Mouse (Mus musculus) T-helper 17 cell (primary cell): ENCODE measurements at regions not wholly inside any gene's neighbourhood (a gene's known extent, or its start where the extent isn't known, plus 50 kb on each side); places are given as distances from the start of the nearest gene placed in this dataset.

Experiments
- in situ Hi-C, 2 experiments: fragments of 300-600 bp; cut with MboI, MseI; formaldehyde crosslinking; loops; 1 replicate in 1 of 2; 2 replicates in 1 of 2; pipeline ENCODE4 v1.15.1; 2025; ENCODE audit warnings: high pct_unique_total_duplicates in 2 of 2

DNA sequence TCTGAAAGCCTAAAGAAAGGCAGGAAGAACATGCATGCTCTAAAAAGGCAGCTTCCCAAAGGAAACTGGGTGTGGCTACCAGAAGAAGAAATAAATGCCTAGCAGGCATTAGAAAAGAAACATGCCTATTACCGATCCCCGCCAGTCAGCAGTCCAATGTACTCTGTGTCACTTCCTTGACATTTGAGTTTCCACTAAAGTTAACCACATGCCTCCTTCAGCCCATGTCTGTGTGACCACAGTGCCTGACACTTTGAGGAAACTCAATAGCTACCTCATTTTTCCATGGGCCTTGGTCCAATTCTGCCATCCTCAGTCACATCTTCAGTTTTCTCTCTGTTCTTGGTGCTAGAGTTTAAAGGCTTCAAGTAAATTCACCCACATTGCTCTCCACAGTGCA is 233.7 kb upstream of the Isx start:
- in situ Hi-C loops = no loop called here

DNA sequence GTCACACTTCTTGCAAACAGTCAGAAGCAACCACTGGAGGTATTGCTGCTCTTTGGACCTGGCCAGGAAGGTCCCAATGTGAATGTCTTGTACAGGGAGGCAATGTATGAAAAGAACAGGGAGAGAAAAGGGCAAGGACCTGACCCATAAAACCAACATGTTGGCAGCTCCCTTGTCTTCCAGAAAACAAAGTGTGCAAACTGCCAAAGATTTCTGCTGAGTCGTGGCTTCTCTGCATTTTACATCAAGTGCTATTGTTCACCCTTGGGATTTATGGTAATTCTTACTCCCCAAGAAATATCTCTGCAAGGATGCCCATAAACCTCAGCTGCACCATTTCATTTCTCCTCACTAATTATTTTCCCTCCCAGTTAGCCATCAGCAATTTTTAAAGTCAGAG is 232.3 kb upstream of the Isx start:
- in situ Hi-C loops = no loop called here

DNA sequence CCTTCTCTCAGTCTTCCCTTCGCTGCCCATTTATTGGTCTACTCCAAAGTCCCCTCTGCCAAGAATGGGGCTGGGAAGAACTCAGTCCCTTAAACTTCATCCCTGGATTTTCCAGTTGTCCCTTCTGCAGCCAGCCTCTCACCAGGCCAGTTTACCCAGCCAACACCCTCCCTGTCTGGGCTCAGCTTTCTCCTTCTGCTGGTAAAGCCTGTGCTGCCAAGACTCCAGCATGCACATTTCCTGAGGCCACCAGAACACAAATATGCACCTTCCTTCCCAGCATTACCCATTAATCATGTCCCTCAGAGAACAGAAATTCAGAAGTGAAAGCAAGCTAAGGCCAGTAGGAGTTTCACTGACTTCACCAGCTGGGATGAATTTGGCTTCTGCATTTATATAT is 213.0 kb upstream of the Isx start:
- in situ Hi-C loops = no loop called here

DNA sequence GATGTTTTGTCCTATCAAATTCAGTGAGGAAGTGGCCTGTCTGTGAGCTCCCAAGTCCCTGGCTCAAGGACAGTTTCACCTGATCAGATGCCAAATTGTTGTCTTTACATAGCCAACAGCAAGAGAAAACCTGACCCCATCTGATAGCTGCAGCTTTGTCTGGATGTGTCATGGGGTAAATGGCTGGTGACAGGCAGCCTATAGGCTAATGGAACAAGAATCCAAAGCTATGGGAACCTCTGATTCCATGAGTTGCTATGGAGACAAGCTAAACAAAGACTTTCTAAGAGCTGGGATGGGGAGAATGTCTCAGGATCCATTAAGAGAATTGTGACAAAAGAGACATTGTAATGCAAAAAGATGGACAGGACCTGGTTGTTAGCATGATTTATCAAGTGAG is 184.6 kb upstream of the Isx start:
- in situ Hi-C loops = no loop called here

DNA sequence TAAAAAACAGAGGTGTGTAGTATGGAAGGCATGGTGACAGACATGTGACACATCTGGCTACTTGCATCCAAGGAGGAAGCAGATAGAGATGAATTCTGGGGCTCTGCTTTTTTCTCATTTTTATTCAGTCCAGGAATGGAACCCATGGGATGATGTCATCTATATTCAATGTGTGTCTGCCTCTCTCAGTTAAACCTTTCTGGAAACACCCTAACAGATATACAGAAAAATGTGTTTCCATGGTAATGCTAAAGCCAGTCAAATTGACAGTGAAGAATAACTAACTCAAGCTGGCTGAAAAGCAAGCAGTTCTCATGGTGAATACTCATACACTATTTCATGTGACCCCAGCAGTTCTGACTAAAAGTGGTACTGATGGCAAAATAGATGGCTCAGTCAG is 177.0 kb upstream of the Isx start:
- in situ Hi-C loops = no loop called here

DNA sequence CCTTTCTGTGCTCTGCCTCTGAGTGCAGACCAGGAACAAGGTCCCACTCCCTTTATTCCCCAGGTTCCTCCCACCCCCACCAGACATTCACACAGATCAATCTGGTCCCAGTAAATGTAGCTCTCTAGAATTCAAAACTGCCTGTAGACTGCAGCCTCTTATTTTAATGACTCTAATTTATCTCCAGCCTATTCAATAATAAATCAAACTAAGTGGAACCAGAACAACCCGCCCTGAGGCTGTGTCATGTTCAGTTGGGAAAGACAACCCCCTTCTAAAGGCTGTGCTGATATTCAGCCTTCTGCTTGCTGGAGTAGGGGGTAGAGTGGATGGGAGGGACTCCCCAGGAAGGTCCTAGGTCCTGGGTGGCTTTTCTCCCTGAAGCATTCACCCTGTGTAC is 175.7 kb upstream of the Isx start:
- in situ Hi-C loops = no loop called here

DNA sequence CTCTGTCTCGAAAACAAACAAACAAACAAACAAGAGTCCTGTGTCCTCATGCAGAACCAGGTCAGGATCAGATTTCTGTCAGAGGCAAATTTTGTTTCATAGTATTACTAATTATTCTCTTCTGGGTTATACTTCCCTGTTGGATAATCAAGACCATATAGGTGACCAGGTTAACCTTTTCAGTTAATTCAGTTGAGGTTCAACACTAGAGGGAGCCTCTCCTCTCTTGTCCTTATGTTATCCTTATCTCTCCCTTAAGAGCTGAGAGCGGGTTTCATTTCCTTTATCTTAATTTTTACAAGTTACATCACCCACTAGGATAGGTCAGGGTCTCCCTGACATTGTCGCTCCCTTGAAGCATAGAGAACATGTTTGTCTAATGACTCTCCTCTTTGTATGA is 160.4 kb upstream of the Isx start:
- in situ Hi-C loops = no loop called here

DNA sequence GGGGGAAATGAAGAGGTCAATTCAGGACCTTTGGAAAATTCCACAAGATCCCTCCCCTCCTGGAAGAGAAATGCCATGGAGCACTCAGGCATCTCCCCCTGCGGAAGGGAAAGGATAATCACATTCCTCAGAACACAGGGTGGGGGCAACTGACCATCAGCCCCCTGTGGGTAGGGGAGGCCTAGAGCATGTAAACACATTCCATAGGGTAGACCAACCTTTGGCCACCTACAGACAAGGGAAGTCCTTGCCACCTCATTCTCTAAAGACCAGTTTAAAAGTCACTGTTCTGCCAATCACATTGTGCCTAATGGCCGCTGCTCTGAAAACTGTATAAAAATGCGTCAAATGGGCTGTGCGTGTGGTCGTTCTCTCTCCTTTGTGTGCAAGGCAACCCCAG is 156.9 kb upstream of the Isx start:
- in situ Hi-C loops = no loop called here

DNA sequence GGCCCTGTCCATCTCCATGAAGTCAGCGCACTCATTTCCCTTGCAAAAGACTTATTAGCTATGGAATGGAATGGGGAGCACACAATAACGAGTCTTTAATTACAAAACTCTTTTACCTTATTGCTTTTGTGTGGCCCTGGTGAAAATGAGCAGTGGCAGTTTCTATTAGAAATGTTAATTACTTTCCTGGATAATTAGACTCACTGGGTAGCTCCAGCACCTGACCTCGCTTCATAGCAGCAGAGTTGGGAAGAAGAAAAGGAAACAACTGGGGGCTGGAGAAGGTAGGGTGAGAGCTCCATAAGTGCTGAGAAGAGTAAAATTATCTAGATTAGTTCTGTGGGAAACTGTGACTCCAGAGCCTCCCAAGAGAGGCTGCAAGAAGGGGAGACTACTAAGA is 108.2 kb upstream of the Isx start:
- in situ Hi-C loops = no loop called here

DNA sequence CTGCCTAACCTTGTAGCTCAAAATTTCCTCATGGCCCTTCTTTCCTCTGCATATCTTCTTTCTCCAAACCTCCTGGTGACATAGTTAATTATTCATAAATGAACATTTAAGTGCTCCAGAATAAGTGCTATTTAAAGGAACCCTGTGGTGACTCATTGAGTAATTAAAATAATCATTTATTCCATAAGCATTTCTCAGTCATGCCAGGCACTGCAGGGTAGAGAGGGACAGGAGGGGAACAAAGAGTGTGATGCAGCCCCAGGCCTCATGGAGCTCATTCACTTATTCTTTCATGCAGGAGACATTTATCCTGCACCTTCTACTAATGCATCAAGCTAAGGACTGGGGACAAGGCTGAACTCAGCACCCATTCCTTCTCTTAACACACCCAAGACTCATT is 97.4 kb upstream of the Isx start:
- in situ Hi-C loops = no loop called here

DNA sequence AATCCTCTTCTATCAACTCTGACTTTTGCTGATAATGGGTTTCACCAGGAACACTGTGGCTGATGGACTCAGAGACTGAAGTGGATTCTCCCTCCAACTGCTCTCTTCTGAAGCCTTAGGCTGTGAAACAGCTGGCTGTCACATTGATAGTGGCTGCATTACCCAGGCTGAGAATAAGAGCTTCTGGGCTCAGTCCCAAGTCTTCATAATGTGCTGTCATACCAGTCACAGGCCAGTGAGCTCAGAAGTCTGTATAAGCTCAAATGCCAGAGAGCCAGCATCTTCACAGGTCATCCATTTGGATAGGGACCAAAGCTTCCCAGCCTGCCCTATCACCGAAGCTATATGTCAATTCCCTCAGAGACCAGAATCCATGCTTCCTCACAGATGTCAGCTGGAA is 91.9 kb upstream of the Isx start:
- in situ Hi-C loops = no loop called here

DNA sequence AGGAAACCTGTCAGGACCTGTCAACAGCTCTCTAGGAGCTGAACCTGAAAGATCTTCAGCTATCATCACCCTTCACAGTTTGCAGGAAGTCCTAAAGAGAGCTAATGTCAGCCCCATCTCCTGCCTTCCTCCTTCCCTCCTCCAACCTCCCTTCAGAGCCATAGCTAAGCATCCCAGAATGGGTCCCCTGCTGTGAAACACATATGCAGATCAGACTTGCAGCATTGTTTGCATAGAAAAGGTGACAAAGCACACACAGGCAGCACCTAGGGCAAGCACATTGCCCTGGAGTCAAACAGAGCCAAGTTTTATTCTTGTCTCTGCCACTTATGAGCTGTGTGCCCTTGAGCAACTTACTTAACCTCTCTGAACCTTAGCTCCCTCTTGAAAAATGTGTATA is 64.3 kb upstream of the Isx start:
- in situ Hi-C loops = loop anchor here (10.0 kb wide), 3 partner anchors 746 to 1836 kb away; no protein-coding TSS in a partner anchor

DNA sequence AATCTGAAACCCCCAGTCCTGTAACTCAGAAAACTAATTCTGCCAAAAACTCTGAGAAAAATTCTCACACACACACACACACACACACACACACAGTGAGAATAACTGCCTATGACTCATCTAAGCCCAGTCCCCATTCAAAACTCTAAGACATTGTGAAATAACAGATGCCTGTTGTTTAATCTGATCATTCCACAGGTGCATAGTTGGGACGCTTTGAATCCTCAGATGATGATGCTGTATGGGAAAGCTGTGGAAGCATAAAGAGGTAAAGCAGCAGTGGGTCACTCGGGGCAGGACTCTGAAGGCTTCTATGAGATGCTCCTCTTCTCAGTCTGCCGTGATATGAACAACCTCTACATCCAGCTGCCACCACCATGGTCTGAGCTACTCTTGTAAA is 62.9 kb upstream of the Isx start:
- in situ Hi-C loops = no loop called here

DNA sequence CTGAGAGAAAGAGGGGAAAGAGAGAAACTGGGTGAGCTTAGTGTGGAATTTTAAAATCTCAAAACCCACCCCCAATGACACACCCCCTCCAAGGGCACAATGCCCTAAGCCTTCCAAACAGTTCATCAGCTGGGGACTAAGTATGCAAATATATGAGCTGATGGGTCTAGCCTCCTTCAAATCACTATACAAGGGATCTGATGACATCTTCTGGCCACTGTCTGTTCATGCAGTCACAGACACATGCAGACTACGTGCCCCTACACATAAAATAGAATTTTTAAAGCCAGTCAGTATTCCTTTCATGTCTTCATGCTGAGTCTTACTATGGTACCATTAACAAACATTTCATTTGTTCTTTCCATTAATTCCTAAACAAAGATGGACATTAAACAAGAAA is 54.5 kb upstream of the Isx start:
- in situ Hi-C loops = no loop called here

DNA sequence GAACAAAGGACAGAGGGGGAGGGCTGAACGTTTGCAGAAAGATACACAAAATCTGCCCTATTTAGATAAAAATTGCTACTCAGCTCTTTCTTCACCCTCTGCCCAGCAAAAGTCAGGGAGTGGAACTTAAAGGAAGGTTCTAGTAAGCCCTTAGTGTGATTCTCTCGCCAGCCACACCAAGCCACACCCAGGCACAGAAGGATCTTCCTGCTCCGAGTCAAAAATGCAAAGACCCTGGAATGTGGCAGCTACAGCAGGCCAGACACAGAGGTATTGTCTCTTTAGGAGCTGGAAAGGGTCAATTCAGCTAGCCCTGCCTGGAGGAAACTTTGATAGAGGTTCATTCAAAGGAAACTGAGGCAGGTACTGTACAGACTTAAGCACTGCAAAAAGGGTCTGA is 52.3 kb upstream of the Isx start:
- in situ Hi-C loops = no loop called here

DNA sequence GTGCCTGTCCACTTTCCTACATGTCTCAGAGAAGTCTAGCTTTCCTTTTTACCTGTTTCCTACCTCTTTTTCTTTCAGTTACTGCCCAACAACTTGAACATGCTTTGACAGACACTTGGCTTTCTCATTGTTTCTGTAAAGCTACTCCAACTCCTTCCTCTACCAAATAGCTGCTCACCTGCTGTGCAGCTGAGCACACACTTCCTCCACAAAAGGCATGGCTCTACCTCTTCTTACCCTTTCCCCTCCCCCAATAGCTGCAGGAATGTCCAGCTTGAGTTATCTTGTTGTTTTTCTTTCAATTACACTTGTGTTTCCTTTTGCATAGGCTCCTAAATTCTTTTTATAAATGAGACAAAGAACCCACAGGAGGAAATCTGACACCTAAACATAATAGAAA is 50.7 kb upstream of the Isx start:
- in situ Hi-C loops = no loop called here
